Mouse (Mus musculus) stomach, postnatal 0 days (tissue): ENCODE measurements at regions not wholly inside any gene's neighbourhood (a gene's known extent, or its start where the extent isn't known, plus 50 kb on each side); places are given as distances from the start of the nearest gene placed in this dataset.

Experiments
- CTCF ChIP-seq: IDR thresholded peaks from 2 replicates; pipeline ENCODE4 v1.5.1; 2016; ENCODE audit warnings: antibody characterized with exemption, low read depth, mild to moderate bottlenecking, moderate library complexity
- EP300 ChIP-seq: optimal IDR thresholded peaks from 2 replicates; pipeline ENCODE3; 2016; ENCODE audit warnings: antibody characterized with exemption

DNA sequence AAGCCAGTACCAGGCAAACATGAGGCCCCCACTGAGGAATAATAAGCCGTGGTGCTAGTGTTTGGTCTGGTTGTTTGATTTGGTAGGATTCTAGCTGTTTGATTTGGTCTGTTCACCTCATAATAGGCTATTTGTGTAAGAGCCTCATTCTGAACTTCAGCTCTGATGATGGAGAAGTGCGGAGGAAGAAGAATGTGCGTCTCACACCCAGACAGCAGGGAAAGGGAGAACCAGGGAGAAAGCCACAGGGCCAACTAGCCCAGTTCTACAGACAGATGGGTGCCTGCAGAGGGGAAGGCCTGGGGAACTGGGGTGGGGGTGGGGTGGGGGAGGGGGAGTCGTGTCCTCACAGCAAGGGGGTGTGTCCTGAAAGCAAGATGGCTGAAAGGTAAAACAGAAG is 106.6 kb upstream of the Sfswap start:
- no peak for TF ChIP-seq CTCF
- TF ChIP-seq EP300, result no peak
